ENCODE assay signal across 16 mouse cellular contexts in the genomic region with DNA sequence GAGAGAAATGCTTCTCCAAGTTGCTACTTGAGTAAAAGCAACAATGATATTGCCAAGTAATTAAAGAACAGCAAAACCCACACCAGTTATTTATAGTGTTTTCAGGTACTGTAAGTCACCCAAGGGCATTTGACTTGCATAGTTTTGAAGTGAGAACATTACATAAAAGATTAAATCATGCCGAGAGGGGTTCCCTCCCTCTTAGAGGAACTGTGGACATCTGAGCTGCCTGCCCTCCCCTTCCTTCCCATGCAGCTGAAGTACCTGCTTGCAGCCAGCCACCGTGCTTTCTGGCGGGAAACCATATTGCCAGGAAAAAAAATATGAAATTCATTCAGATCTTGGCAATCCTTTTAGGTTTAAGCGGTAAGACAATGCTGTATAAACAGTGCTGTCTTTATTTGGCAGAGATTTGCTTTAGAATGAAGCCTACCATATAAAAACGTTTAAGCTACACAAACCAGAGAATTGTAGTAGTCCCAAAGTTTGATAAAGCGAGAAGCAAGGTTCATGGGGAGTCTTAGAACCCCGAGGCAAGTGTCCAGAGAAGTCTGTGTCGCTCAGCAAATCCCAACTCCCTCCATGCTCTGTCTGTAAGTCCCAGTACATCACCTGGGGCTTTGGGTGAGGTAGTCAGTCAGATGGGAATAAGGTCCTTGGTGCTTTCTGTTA.
A peak's percentile ranks its signal among the peaks of the same experiment; 100 is the strongest.
DNase-seq lines count a peak whose midpoint lies in the region; ATAC-seq lines count a peak whose summit lies in the region.
"Had no signal": no experiment of that assay in that cellular context is flagged by ENCODE, and none has a peak within 500 bp of the region (broad histone marks: within the 10 kb centered on the region; RNA-seq: fewer than 3 reads in every experiment).

No protein-coding gene starts in this region.

- no peak overlapping the region for H3K4me3 ChIP-seq in heart, embryonic 13.5 days
- H3K4me3 ChIP-seq in heart, embryonic 11.5 days (ENCODE audit: low read depth, low read length), result no peak overlapping the region
- no peak overlapping the region for H3K4me3 ChIP-seq in limb, embryonic 12.5 days (replicated peaks)
- H3K4me3 ChIP-seq in limb, embryonic 10.5 days, result no peak overlapping the region
- H3K4me3 ChIP-seq: left cerebral cortex, adult 2 months; midbrain, embryonic 12.5 days; neural tube, embryonic 13.5 days had no signal

- no peak overlapping the region for H3K4me2 ChIP-seq in heart, embryonic 13.5 days
- no peak overlapping the region for H3K4me2 ChIP-seq in heart, embryonic 11.5 days
- no peak overlapping the region for H3K4me2 ChIP-seq in limb, embryonic 12.5 days
- H3K4me2 ChIP-seq: midbrain, embryonic 12.5 days; neural tube, embryonic 13.5 days had no signal

- no peaks in the 10 kb centered on the region for H3K27me3 ChIP-seq in heart, embryonic 13.5 days (replicated peaks)
- no peaks in the 10 kb centered on the region for H3K27me3 ChIP-seq in heart, embryonic 11.5 days (ENCODE audit: control insufficient read depth, insufficient read depth, low read length)
- H3K27me3 ChIP-seq in limb, embryonic 12.5 days, result no peaks in the 10 kb centered on the region
- H3K27me3 ChIP-seq in limb, embryonic 10.5 days (ENCODE audit: low read depth, poor library complexity, severe bottlenecking), result no peaks in the 10 kb centered on the region
- H3K27me3 ChIP-seq: neural tube, embryonic 13.5 days had no signal

- H3K4me1 ChIP-seq in heart, embryonic 13.5 days, result peaks cover 42% of the 10 kb centered on the region
- H3K4me1 ChIP-seq in heart, embryonic 11.5 days (ENCODE audit: control insufficient read depth, insufficient read depth, low read length), result peaks cover 20% of the 10 kb centered on the region
- peaks cover 38% of the 10 kb centered on the region for H3K4me1 ChIP-seq in limb, embryonic 12.5 days (replicated peaks)
- H3K4me1 ChIP-seq in limb, embryonic 10.5 days, result peaks cover 9% of the 10 kb centered on the region

- DNase-seq in limb, embryonic 10.5 days (ENCODE audit: low spot score), result no peak
- peak; percentile 17 for DNase-seq in 416B (ENCODE audit: low read depth)
- peak; percentile 25 for DNase-seq in forelimb bud, embryonic 11.5 days (ENCODE audit: low read depth, low spot score)
- DNase-seq in testis, postnatal 14 days (ENCODE audit: low spot score), result no peak
- DNase-seq in cerebellum, adult 11 months, result no peak
- DNase-seq: cerebellum, postnatal 10 days; right cerebral cortex, postnatal 14 days; thymus, postnatal 36 days had no signal

- ATAC-seq in heart, embryonic 13.5 days (ENCODE audit: extremely low read depth, insufficient number of reproducible peaks, low FRiP score, low TSS enrichment), result no peak
- no peak for ATAC-seq in heart, embryonic 11.5 days (replicated peaks; ENCODE audit: insufficient number of reproducible peaks, low FRiP score, low TSS enrichment)
- no peak for ATAC-seq in limb, embryonic 12.5 days (ENCODE audit: insufficient number of reproducible peaks, insufficient read depth, low FRiP score, low TSS enrichment, low read depth)
- ATAC-seq: forebrain, embryonic 14.5 days had no signal

- no peaks in the 10 kb centered on the region for H3K9me3 ChIP-seq in heart, embryonic 13.5 days
- H3K9me3 ChIP-seq in heart, embryonic 11.5 days (replicated peaks; ENCODE audit: control insufficient read depth, low read length), result no peaks in the 10 kb centered on the region
- no peaks in the 10 kb centered on the region for H3K9me3 ChIP-seq in limb, embryonic 12.5 days
- no peaks in the 10 kb centered on the region for H3K9me3 ChIP-seq in limb, embryonic 10.5 days (replicated peaks)
- H3K9me3 ChIP-seq: midbrain, embryonic 12.5 days; neural tube, embryonic 13.5 days had no signal

- peak overlapping the region; percentile 48 for H3K27ac ChIP-seq in heart, embryonic 13.5 days (replicated peaks)
- H3K27ac ChIP-seq in heart, embryonic 11.5 days (ENCODE audit: low read depth, low read length), result no peak overlapping the region
- H3K27ac ChIP-seq in limb, embryonic 12.5 days, result peak overlapping the region; percentile 36
- no peak overlapping the region for H3K27ac ChIP-seq in limb, embryonic 10.5 days
- H3K27ac ChIP-seq: left cerebral cortex, adult 2 months; macrophage; midbrain, embryonic 12.5 days; neural tube, embryonic 13.5 days had no signal

- WGBS in heart, embryonic 13.5 days, result 44% methylated on average over 8 of the region's 8 CpGs
- 61% methylated on average over 8 of the region's 8 CpGs for WGBS in heart, embryonic 11.5 days (ENCODE audit: insufficient replicate concordance)
- WGBS in limb, embryonic 12.5 days, result 58% methylated on average over 8 of the region's 8 CpGs
- WGBS in limb, embryonic 10.5 days, result 82% methylated on average over 8 of the region's 8 CpGs

- H3K9ac ChIP-seq in heart, embryonic 13.5 days, result peak overlapping the region; percentile 21; the same call in 1 of the 2 replicates
- H3K9ac ChIP-seq in heart, embryonic 11.5 days (ENCODE audit: low read depth, low read length), result no peak overlapping the region
- H3K9ac ChIP-seq in limb, embryonic 12.5 days (replicated peaks), result no peak overlapping the region
- H3K9ac ChIP-seq: midbrain, embryonic 12.5 days; neural tube, embryonic 13.5 days had no signal

- H3K36me3 ChIP-seq in heart, embryonic 13.5 days, result no peaks in the 10 kb centered on the region
- no peaks in the 10 kb centered on the region for H3K36me3 ChIP-seq in heart, embryonic 11.5 days (ENCODE audit: control insufficient read depth, insufficient read depth, low read length)
- H3K36me3 ChIP-seq in limb, embryonic 12.5 days, result no peaks in the 10 kb centered on the region
- no peaks in the 10 kb centered on the region for H3K36me3 ChIP-seq in limb, embryonic 10.5 days
- H3K36me3 ChIP-seq: midbrain, embryonic 12.5 days; neural tube, embryonic 13.5 days had no signal

Comparison
In these comparisons a context has a peak if more than half of its experiments do, and no peak if none do; other contexts are left out.
1. H3K27ac ChIP-seq: peak in heart, embryonic 13.5 days (single experiment) and limb, embryonic 12.5 days (single experiment); none in heart, embryonic 11.5 days (single experiment) and limb, embryonic 10.5 days (single experiment).
2. DNase-seq: peak in 416B (single experiment) and forelimb bud, embryonic 11.5 days (single experiment); none in limb, embryonic 10.5 days (single experiment), testis, postnatal 14 days (single experiment) and cerebellum, adult 11 months (single experiment).